Mouse (Mus musculus): ENCODE results near the gene Adcy1.

The Adcy1 gene

DNA sequence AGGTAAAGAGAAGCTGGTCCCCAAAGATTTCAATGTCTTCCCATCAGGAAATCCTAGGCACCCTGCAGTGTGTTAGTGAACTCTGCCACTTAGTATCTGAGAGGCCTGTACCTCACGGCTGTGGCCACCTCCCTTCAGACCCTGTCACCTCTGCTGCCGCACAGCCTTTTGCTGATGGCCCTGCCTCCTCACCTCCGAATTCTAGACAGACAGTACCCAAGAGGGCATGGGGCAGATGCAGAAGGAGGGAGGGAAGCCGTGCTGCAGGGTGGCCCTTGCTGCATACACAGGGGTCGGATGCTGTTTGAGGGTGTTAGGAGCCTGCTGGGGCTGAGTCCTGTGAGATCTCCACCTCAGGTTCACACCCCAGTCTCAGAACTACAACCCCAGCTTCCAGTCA, 2.6 kb downstream of the Adcy1 start:
- in situ Hi-C loops (cut with MboI; ENCODE audit: low pct_unique_long_range_greater_than_20kb in 1 of 2, low sequenced_read_pairs in 2 of 2, unreplicated experiment in 1 of 2) = no loop called here

DNA sequence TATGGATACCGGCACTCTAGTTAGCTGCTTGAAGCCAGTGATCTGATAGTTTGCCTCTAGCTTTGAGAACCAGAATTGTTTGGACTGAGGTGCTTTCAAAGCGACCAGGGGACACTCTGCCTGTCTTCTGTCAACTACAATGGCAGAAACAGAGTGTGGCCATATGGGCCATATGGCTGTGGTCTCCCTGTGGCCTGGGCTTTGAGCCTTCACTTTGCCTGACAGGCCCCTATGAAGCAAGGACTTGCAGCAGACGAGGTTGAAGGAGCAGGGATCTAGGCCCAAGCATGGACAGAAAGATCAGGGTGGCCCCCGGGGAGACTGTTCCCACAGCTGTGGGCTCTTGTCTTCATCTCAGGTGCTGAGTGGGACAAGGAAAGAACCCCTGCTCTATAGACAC, 4.0 kb downstream of the Adcy1 start:
- in situ Hi-C loops (cut with MboI; ENCODE audit: low pct_unique_long_range_greater_than_20kb in 1 of 2, low sequenced_read_pairs in 2 of 2, unreplicated experiment in 1 of 2) = no loop called here

GRCm38 (mm10) chr11:7068479-7069235, 5.4 kb downstream of the Adcy1 start:
- in situ Hi-C loops (cut with MboI; ENCODE audit: low pct_unique_long_range_greater_than_20kb in 1 of 2, low sequenced_read_pairs in 2 of 2, unreplicated experiment in 1 of 2) = no loop called here

DNA sequence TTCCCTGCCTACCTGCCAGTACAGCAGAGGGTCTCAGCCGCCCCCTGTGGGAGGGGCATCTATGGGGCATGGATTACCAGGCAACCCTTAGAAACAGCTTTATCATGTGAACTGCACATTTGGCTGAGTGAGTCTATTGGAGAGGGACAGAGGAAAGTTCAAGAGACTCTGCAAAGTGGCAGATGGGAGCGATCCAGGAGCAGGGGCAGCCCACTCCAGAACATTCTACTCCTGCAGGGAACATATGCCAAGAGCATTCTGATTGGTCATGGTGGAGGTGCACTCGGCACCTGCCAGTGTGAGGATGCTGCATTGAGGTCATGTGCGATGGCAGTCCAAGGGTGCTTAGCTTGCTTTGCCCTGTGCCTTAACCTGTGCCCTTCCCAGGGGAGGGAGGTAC, 6.5 kb downstream of the Adcy1 start:
- in situ Hi-C loops (cut with MboI; ENCODE audit: low pct_unique_long_range_greater_than_20kb in 1 of 2, low sequenced_read_pairs in 2 of 2, unreplicated experiment in 1 of 2) = no loop called here

DNA sequence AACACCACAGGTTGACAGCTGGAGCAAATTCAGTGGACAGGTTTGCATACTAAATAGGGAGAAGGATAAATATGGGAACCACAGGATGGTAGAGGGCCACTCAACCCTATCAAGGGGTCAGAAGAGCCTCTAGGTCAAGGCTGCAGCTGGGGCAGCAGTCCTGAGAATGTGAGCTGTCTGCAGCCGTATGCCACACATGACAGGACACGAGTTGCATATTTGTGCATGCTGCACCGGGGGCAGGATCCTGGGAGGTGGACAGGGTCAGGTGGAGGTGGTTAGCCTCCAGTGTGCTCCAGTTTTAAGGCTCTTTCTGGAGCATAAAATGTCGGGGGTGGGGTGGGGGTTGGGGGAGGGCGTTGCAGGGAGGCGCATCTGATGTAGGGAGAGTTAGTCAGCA, 8.3 kb downstream of the Adcy1 start:
- in situ Hi-C loops (cut with MboI; ENCODE audit: low pct_unique_long_range_greater_than_20kb in 1 of 2, low sequenced_read_pairs in 2 of 2, unreplicated experiment in 1 of 2) = no loop called here

GRCm38 (mm10) chr11:7073556-7073955, 10.3 kb downstream of the Adcy1 start:
- in situ Hi-C loops (cut with MboI; ENCODE audit: low pct_unique_long_range_greater_than_20kb in 1 of 2, low sequenced_read_pairs in 2 of 2, unreplicated experiment in 1 of 2) = no loop called here

DNA sequence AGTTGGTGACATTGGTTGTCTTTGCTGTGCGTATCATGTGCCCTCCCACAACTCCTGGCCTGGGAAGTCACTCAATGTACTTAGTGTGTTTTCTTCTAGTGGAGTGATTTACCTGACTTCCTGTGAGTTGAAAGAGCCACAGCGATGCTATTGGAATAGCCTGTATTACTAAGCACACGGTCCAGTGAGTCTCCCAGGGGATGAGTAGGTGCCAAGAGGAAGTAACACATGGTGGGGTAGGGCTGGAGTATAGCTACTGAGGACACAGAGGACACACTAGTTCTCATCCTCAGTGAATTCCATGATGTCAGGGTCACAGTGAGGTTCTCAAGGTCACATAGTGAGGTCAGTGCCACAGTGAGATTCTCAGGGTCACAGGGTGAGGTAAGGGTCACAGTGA, 13.2 kb downstream of the Adcy1 start:
- in situ Hi-C loops (cut with MboI; ENCODE audit: low pct_unique_long_range_greater_than_20kb in 1 of 2, low sequenced_read_pairs in 2 of 2, unreplicated experiment in 1 of 2) = no loop called here

GRCm38 (mm10) chr11:7081893-7082292, 18.6 kb downstream of the Adcy1 start:
- in situ Hi-C loops (cut with MboI; ENCODE audit: low pct_unique_long_range_greater_than_20kb in 1 of 2, low sequenced_read_pairs in 2 of 2, unreplicated experiment in 1 of 2) = no loop called here

DNA sequence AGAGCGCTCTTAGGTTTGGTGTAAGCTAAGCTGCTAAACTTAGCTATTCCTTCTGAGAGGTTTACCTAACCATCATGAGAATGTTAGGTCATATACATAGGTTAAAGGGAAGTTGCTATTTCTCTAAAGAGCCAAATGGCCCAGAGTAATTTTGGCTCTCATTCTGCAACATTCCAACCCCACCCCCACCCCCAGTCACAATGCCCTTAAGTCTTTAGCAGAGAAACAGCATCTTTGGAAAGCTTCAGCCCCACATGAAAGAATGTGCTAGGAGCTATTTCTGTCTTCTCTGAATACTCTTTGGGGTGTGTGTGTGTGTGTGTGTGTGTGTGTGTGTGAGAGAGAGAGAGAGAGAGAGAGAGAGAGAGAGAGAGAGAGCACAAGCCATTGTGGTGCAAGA, 20.6 kb downstream of the Adcy1 start:
- in situ Hi-C loops (cut with MboI; ENCODE audit: low pct_unique_long_range_greater_than_20kb in 1 of 2, low sequenced_read_pairs in 2 of 2, unreplicated experiment in 1 of 2) = no loop called here

- in situ Hi-C loops (cut with MboI; ENCODE audit: low pct_unique_long_range_greater_than_20kb in 1 of 2, low sequenced_read_pairs in 2 of 2, unreplicated experiment in 1 of 2) = no loop called here
Measured at GRCm38 (mm10) chr11:7085184-7085583, 21.9 kb downstream of the Adcy1 start.

DNA sequence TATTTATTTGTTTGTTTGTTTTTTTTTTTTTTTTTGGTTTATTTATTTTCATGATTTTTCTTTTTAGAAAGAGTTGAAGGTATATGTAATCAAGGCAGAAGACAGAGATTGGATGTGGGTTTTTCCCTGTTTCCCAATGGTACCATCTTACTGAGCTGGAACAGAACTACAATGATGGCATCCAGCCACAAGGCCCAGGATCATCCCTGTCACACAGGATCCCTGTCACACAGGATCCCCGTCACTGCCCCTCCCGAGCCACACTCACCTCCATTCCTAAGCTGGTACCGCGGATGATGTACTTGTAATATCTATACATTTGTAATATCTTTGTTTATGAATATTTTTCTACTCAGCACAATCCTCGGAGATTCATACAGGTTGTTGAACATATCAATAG, 27.8 kb downstream of the Adcy1 start:
- in situ Hi-C loops (cut with MboI; ENCODE audit: low pct_unique_long_range_greater_than_20kb in 1 of 2, low sequenced_read_pairs in 2 of 2, unreplicated experiment in 1 of 2) = no loop called here

DNA sequence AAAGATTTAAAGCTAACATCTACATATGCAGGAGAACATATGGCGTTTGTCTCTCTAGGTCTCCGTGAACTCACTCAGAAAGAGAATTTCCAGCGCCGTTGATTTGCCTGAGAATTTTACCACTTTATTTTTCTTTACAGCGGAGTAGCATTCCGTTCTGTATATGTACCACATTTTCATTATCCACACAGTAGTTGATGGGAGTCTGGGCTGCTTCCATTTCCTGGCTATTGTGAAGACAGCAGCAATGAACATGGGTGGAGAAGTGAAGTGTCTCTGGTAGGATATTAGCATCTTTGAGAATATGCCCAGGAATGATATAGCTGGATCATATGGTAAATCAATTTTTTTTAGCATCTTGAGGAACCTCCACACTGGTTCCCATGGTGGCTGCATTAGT, 31.6 kb downstream of the Adcy1 start:
- in situ Hi-C loops (cut with MboI; ENCODE audit: low pct_unique_long_range_greater_than_20kb in 1 of 2, low sequenced_read_pairs in 2 of 2, unreplicated experiment in 1 of 2) = no loop called here

- in situ Hi-C loops (cut with MboI; ENCODE audit: low pct_unique_long_range_greater_than_20kb in 1 of 2, low sequenced_read_pairs in 2 of 2, unreplicated experiment in 1 of 2) = no loop called here
Measured at GRCm38 (mm10) chr11:7101674-7102073, 38.4 kb downstream of the Adcy1 start.

- in situ Hi-C loops (cut with MboI; ENCODE audit: low pct_unique_long_range_greater_than_20kb in 1 of 2, low sequenced_read_pairs in 2 of 2, unreplicated experiment in 1 of 2) = no loop called here
Measured at GRCm38 (mm10) chr11:7102256-7103194, 39.2 kb downstream of the Adcy1 start.

GRCm38 (mm10) chr11:7105337-7105736, 42.0 kb downstream of the Adcy1 start:
- in situ Hi-C loops (cut with MboI; ENCODE audit: low pct_unique_long_range_greater_than_20kb in 1 of 2, low sequenced_read_pairs in 2 of 2, unreplicated experiment in 1 of 2) = no loop called here

DNA sequence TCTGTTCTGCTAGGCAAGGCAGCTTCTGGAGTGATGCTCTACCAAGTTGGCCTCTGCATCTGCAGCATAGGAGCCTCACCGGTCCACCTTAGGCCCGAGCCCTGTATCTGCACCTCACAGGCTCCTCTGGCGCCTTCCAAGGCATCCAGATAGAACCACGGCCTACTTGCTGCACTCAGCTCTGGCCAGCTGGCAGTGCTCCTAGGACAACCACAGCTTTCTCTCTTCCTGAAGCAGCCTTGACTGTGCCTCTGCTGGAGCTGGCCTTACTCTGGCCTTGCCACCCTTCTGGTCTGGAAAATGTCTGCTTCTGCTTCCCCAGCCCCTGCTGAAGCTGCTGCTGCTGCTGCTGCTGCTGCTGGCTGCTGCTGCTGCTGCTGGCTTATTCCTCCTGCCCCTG, 45.8 kb downstream of the Adcy1 start:
- in situ Hi-C loops (cut with MboI; ENCODE audit: low pct_unique_long_range_greater_than_20kb in 1 of 2, low sequenced_read_pairs in 2 of 2, unreplicated experiment in 1 of 2) = no loop called here

- in situ Hi-C loops (cut with MboI; ENCODE audit: low pct_unique_long_range_greater_than_20kb in 1 of 2, low sequenced_read_pairs in 2 of 2, unreplicated experiment in 1 of 2) = no loop called here
Measured at GRCm38 (mm10) chr11:7113046-7113445, 49.8 kb downstream of the Adcy1 start.

GRCm38 (mm10) chr11:7113687-7114086, 50.4 kb downstream of the Adcy1 start:
- in situ Hi-C loops (cut with MboI; ENCODE audit: low pct_unique_long_range_greater_than_20kb in 1 of 2, low sequenced_read_pairs in 2 of 2, unreplicated experiment in 1 of 2) = no loop called here

DNA sequence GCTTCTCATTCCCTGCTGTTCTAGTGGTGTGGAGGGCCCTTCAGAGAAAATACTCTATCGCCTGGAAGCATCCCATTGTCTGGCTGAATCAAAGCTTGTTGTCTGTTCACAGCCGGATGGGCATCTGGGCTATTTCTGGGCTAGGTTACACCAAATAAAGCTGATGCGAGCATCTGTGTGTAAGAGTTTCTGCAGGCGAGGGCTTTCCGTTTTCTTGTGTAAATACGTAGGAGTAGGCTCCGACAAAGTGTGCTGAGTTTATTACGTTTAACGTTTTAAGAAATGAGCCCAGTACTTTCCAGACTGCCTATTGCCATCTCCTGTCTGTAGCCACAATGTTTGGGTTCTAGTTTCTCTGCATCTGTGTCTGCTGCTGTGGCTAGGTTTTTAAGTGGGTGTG, 51.0 kb downstream of the Adcy1 start:
- in situ Hi-C loops (cut with MboI; ENCODE audit: low pct_unique_long_range_greater_than_20kb in 1 of 2, low sequenced_read_pairs in 2 of 2, unreplicated experiment in 1 of 2) = no loop called here

DNA sequence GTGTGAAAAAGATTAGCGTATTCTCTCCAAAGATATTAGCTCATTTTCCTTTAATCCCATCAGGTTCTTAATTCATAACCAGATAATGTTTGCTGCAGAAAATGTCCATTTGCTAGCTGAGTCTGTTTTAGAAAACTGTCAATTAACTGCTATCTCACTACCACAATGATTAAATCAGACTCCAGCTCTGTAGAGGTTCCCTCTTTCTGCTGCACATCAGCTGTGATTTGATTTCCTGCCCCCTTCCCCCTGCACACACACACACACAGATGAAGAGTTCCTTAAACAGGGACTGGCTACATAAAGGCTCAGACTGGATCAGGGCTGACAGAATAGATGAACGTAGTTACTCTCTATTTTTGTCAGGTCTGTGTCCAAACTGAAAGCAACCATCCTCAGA, 53.4 kb downstream of the Adcy1 start:
- in situ Hi-C loops (cut with MboI; ENCODE audit: low pct_unique_long_range_greater_than_20kb in 1 of 2, low sequenced_read_pairs in 2 of 2, unreplicated experiment in 1 of 2) = no loop called here
